ENCODE assay signal across 10 mouse cellular contexts in the genomic region with DNA sequence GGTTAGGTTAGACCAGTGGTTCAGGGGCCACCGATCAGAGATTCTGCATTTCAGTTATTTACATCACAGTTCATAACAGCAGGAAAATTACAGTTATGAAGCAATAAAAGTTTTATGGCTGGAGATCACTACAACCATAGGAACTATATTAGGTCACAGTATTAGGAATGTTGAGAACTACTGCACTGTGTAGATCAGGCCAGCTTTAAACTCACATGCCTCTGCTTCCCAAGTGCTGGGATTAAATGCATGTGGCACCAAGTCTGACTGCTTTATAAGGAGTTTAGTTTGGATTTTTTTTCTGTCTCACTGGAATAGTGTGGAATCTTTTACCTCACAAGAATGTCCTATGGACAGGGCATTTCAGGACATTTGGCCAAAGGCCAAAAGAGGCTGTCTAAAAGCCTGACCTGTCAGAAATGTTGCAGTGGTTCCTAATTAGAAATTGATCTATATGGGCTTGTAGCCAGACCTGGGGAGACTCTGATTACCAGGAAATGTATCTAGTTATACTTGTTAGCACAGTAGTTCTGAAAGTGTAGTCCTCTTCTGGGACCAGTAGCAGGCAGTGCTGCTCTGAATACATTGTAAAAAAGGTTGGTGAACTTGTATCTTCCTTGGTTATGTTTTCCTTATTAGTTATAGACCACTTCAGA. TPM values are rescaled to one million over a fixed set of nuclear protein-coding genes. Genes with fewer than 3 reads are reported as not detected.
DNase-seq lines count a peak whose midpoint lies in the region; ATAC-seq and TF ChIP-seq lines count a peak whose summit lies in the region.
"Had no signal": no experiment of that assay in that cellular context is flagged by ENCODE, and none has a peak within 500 bp of the region (broad histone marks: within the 10 kb centered on the region; RNA-seq: fewer than 3 reads in every experiment).

No protein-coding gene starts in this region.

- peaks cover 7% of the 10 kb centered on the region; the same call in 1 of the 2 replicates for H3K4me1 ChIP-seq in lung, embryonic 14.5 days (ENCODE audit: insufficient read depth)
- H3K4me1 ChIP-seq in intestine, embryonic 16.5 days (ENCODE audit: control insufficient read depth, insufficient read depth, low read length) = peaks cover 26% of the 10 kb centered on the region

- H3K4me2 ChIP-seq in lung, embryonic 14.5 days = no peak overlapping the region
- H3K4me2 ChIP-seq in intestine, embryonic 16.5 days (ENCODE audit: low read depth, low read length) = no peak overlapping the region
- H3K4me2 ChIP-seq: forebrain, embryonic 13.5 days had no signal

- DNase-seq in cerebellum, adult 9-10 months = peak; percentile 58
- no peak for DNase-seq in cerebellum, adult 11-12 months
- peak; percentile 46 for DNase-seq in lung, embryonic 14.5 days
- no peak for DNase-seq in lung, postnatal 25 days (ENCODE audit: low spot score)
- peak; percentile 32 for DNase-seq in skeletal muscle tissue, adult 2 months (ENCODE audit: low read depth, low spot score)
- no peak for DNase-seq in left cerebral cortex, adult 18-20 months (ENCODE audit: low spot score in 2 of 2)
- no peak for DNase-seq in urinary bladder, postnatal 25 days (ENCODE audit: low spot score)

- H3K27me3 ChIP-seq in lung, embryonic 14.5 days (ENCODE audit: insufficient read depth, low read length) = no peaks in the 10 kb centered on the region
- H3K27me3 ChIP-seq in intestine, embryonic 16.5 days (replicated peaks; ENCODE audit: control insufficient read depth, insufficient read depth, low read length) = no peaks in the 10 kb centered on the region
- H3K27me3 ChIP-seq: forebrain, embryonic 13.5 days had no signal

- no peak overlapping the region for H3K27ac ChIP-seq in lung, embryonic 14.5 days (ENCODE audit: low read depth)
- no peak overlapping the region for H3K27ac ChIP-seq in intestine, embryonic 16.5 days (ENCODE audit: low read length)
- H3K27ac ChIP-seq: forebrain, embryonic 13.5 days had no signal

- no peak overlapping the region for H3K9ac ChIP-seq in lung, embryonic 14.5 days
- H3K9ac ChIP-seq in intestine, embryonic 16.5 days (ENCODE audit: low read depth, low read length) = no peak overlapping the region
- H3K9ac ChIP-seq: forebrain, embryonic 13.5 days had no signal

- H3K4me3 ChIP-seq in lung, embryonic 14.5 days (ENCODE audit: low read depth, low read length) = no peak overlapping the region
- H3K4me3 ChIP-seq in intestine, embryonic 16.5 days (ENCODE audit: low read length) = no peak overlapping the region
- H3K4me3 ChIP-seq: forebrain, embryonic 13.5 days had no signal

- 66% methylated on average over 1 of the region's 1 CpGs for WGBS in lung, embryonic 14.5 days
- WGBS in intestine, embryonic 16.5 days = 50% methylated on average over 1 of the region's 1 CpGs

- H3K9me3 ChIP-seq in lung, embryonic 14.5 days (ENCODE audit: low read depth, low read length) = no peaks in the 10 kb centered on the region
- no peaks in the 10 kb centered on the region for H3K9me3 ChIP-seq in intestine, embryonic 16.5 days (ENCODE audit: control insufficient read depth, low read length)
- H3K9me3 ChIP-seq: forebrain, embryonic 13.5 days had no signal

- H3K36me3 ChIP-seq in lung, embryonic 14.5 days (ENCODE audit: insufficient read depth) = no peaks in the 10 kb centered on the region; the same call in 1 of the 2 replicates
- H3K36me3 ChIP-seq in intestine, embryonic 16.5 days (ENCODE audit: control insufficient read depth, insufficient read depth, low read length) = no peaks in the 10 kb centered on the region

- no peak for TF ChIP-seq CTCF in lung, embryonic 14.5 days (IDR thresholded peaks at IDR 0.05; ENCODE audit: low read depth)

- ATAC-seq in lung, embryonic 14.5 days (ENCODE audit: insufficient read depth) = peak; percentile 47; the same call in 1 of the 2 replicates
- ATAC-seq in intestine, embryonic 16.5 days = peak; percentile 82
- ATAC-seq: forebrain, embryonic 13.5 days had no signal

RNA-seq across cellular contexts. Expression of a gene that starts 18.0 kb away (rescaled TPM):
- polyA plus RNA-seq in lung, embryonic 14.5 days (2014; fragmentation: Nextera tagmentation; extraction: Ambion mirVana) = not detected in 2 replicates
- polyA plus RNA-seq in intestine, embryonic 16.5 days (2015; fragmentation: Nextera tagmentation; extraction: Ambion mirVana) = not detected in 2 replicates
- total RNA-seq in left cerebral cortex, adult 18-20 months (2021) = not detected

RNA-seq across cellular contexts. Expression of a gene that starts 18.3 kb away (rescaled TPM):
- 64.3 and 72.9 TPM in 2 replicates for polyA plus RNA-seq in lung, embryonic 14.5 days (2014; fragmentation: Nextera tagmentation; extraction: Ambion mirVana)
- polyA plus RNA-seq in intestine, embryonic 16.5 days (2015; fragmentation: Nextera tagmentation; extraction: Ambion mirVana) = 30.6 and 34.0 TPM in 2 replicates
- 100 to 1,000 TPM; 104 to 109 TPM for total RNA-seq in left cerebral cortex, adult 18-20 months (2021)

RNA-seq across cellular contexts. Expression of a gene that starts 39.4 kb away (rescaled TPM):
- not detected in 2 replicates for polyA plus RNA-seq in lung, embryonic 14.5 days (2014; fragmentation: Nextera tagmentation; extraction: Ambion mirVana)
- not detected in 2 replicates for polyA plus RNA-seq in intestine, embryonic 16.5 days (2015; fragmentation: Nextera tagmentation; extraction: Ambion mirVana)
- total RNA-seq in left cerebral cortex, adult 18-20 months (2021) = not detected
- total RNA-seq: layer of hippocampus, postnatal 14 days had no signal
- polyA plus RNA-seq: forebrain, embryonic 13.5 days had no signal

Comparison
In these comparisons a context has a peak if more than half of its experiments do, and no peak if none do; other contexts are left out.
1. DNase-seq: peak in cerebellum, adult 9-10 months (single experiment), lung, embryonic 14.5 days (single experiment) and skeletal muscle tissue, adult 2 months (single experiment); none in cerebellum, adult 11-12 months (single experiment), lung, postnatal 25 days (single experiment), left cerebral cortex, adult 18-20 months (0 of 2) and urinary bladder, postnatal 25 days (single experiment).